Mouse (Mus musculus): ENCODE measurements at regions not wholly inside any gene's neighbourhood (a gene's known extent, or its start where the extent isn't known, plus 50 kb on each side); places are given as distances from the start of the nearest gene placed in this dataset.

DNA sequence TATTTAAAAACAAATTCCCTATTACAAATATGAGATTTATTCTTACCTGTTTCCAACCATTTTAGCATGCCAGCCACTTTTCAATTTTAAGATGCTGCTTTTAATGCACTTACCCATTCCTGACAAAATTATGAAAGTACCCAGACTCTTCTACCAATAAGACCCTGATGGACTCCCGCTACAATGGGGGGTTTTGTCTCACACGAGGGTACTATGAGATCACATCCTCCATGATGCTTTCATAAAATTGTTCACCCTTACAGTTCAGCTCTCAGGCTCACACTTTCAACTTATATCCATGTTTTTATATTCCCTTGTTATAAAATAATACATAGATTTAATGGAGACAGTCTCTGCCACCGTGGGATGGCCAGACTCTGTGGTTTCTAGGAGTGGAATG is 68.1 kb upstream of the Adamts18 start:
- TF ChIP-seq EP300 (IDR thresholded peaks at IDR 0.05; ENCODE audit: insufficient read depth, low read depth, low read length) (no peak), POLR2A (IDR thresholded peaks at IDR 0.05; ENCODE audit: insufficient read depth, low read length) (no peak), CTCF (IDR thresholded peaks at IDR 0.05; ENCODE audit: low read depth, low read length) (no peak)
- H3K9me3 ChIP-seq (replicated peaks; ENCODE audit: control insufficient read depth, insufficient read depth, low read length, poor library complexity, severe bottlenecking): no peaks in the 10 kb centered on the region
- no peak overlapping the region for H3K27ac ChIP-seq (ENCODE audit: insufficient read depth, low read length)
- no peak overlapping the region for H3K4me3 ChIP-seq (ENCODE audit: low read depth, low read length)
- no peaks in the 10 kb centered on the region for H3K27me3 ChIP-seq (ENCODE audit: control insufficient read depth, insufficient read depth, low read length, poor library complexity, severe bottlenecking)
- no peaks in the 10 kb centered on the region for H3K4me1 ChIP-seq (ENCODE audit: control insufficient read depth, insufficient read depth, low read length)
- H3K9ac ChIP-seq (ENCODE audit: low read depth, poor library complexity, severe bottlenecking): no peak overlapping the region
- no peaks in the 10 kb centered on the region for H3K36me3 ChIP-seq (ENCODE audit: control insufficient read depth, insufficient read depth, low read length, poor library complexity, severe bottlenecking)

DNA sequence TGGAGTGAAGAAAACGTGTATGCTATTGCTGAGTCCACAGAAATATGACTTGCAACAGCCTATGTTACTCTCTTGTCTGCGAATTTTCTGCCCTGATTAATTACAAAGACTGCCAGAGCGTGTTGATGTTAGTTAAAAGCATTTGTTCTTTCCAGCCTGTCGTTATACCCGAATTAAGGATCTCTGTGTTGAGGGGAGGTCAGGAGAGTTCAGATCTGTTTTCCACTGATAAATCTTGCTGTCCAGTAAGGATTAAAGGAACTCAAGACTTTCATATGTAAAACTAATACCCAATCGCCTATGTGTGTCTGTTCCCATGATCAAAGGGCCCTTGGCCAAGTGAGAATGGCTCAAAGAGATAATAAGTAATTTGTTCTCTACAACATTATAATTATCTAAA is 68.7 kb upstream of the Adamts18 start:
- Histone ChIP-seq H3K4me1 (ENCODE audit: control insufficient read depth, insufficient read depth, low read length) (no peaks in the 10 kb centered on the region), H3K27me3 (ENCODE audit: control insufficient read depth, insufficient read depth, low read length, poor library complexity, severe bottlenecking) (no peaks in the 10 kb centered on the region), H3K27ac (ENCODE audit: insufficient read depth, low read length) (no peak overlapping the region), H3K36me3 (ENCODE audit: control insufficient read depth, insufficient read depth, low read length, poor library complexity, severe bottlenecking) (no peaks in the 10 kb centered on the region), H3K9ac (ENCODE audit: low read depth, poor library complexity, severe bottlenecking) (no peak overlapping the region), H3K9me3 (replicated peaks; ENCODE audit: control insufficient read depth, insufficient read depth, low read length, poor library complexity, severe bottlenecking) (no peaks in the 10 kb centered on the region), H3K4me3 (ENCODE audit: low read depth, low read length) (no peak overlapping the region)
- TF ChIP-seq CTCF (IDR thresholded peaks at IDR 0.05; ENCODE audit: low read depth, low read length) (no peak), POLR2A (IDR thresholded peaks at IDR 0.05; ENCODE audit: insufficient read depth, low read length) (no peak), EP300 (IDR thresholded peaks at IDR 0.05; ENCODE audit: insufficient read depth, low read depth, low read length) (no peak)

DNA sequence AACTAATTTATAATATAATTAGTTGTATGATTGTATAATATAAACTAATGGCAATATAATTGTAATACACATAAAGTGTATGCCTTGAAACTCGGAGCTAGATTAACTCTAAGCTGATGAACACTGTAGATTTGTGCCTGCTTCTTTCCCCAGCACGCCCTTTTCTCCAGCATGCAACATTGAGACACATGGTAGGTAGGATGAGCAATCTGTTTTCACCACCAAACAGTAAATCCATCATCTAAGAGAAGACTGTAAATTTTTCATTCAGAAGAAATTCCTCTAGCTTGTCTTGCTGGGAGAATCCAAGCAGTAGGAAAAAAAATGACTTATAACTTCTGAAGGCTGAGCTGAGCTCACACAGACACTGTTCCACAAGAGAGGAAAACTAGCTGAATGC is 71.8 kb upstream of the Adamts18 start:
- no peak overlapping the region for H3K27ac ChIP-seq (ENCODE audit: insufficient read depth, low read length)

DNA sequence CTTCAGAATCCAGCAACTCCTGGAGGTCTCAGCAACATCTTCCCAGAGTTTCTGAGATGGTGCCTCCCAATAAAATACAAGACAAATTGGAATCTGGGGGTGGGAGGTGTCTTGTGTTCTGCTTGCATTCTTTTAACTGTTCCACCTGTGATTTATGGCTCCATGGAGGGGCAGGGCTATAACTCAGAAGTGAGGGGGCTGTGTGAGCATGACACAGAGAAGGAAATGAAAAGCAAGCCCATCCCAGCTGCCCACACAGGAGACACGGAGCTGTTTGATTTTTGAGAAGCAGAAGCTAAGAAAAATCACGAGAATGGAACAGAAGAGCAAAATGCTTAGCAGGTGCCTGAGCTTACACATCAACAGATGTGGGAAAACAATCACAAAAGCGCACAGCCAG is 74.8 kb upstream of the Adamts18 start:
- Histone ChIP-seq H3K4me3 (ENCODE audit: low read depth, low read length) (no peak overlapping the region), H3K27me3 (ENCODE audit: control insufficient read depth, insufficient read depth, low read length, poor library complexity, severe bottlenecking) (no peaks in the 10 kb centered on the region), H3K9me3 (replicated peaks; ENCODE audit: control insufficient read depth, insufficient read depth, low read length, poor library complexity, severe bottlenecking) (no peaks in the 10 kb centered on the region), H3K9ac (ENCODE audit: low read depth, poor library complexity, severe bottlenecking) (no peak overlapping the region), H3K36me3 (ENCODE audit: control insufficient read depth, insufficient read depth, low read length, poor library complexity, severe bottlenecking) (no peaks in the 10 kb centered on the region), H3K27ac (ENCODE audit: insufficient read depth, low read length) (no peak overlapping the region), H3K4me1 (ENCODE audit: control insufficient read depth, insufficient read depth, low read length) (no peaks in the 10 kb centered on the region)
- TF ChIP-seq POLR2A (IDR thresholded peaks at IDR 0.05; ENCODE audit: insufficient read depth, low read length) (no peak), EP300 (IDR thresholded peaks at IDR 0.05; ENCODE audit: insufficient read depth, low read depth, low read length) (no peak), CTCF (IDR thresholded peaks at IDR 0.05; ENCODE audit: low read depth, low read length) (no peak)

More for the DNA sequence above, 71.8 kb upstream of the Adamts18 start:
- TF ChIP-seq EP300 (IDR thresholded peaks at IDR 0.05; ENCODE audit: insufficient read depth, low read depth, low read length) (no peak), POLR2A (IDR thresholded peaks at IDR 0.05; ENCODE audit: insufficient read depth, low read length) (no peak), CTCF (IDR thresholded peaks at IDR 0.05; ENCODE audit: low read depth, low read length) (no peak)
- Histone ChIP-seq H3K27me3 (ENCODE audit: control insufficient read depth, insufficient read depth, low read length, poor library complexity, severe bottlenecking) (no peaks in the 10 kb centered on the region), H3K9me3 (replicated peaks; ENCODE audit: control insufficient read depth, insufficient read depth, low read length, poor library complexity, severe bottlenecking) (no peaks in the 10 kb centered on the region), H3K9ac (ENCODE audit: low read depth, poor library complexity, severe bottlenecking) (no peak overlapping the region), H3K4me1 (ENCODE audit: control insufficient read depth, insufficient read depth, low read length) (no peaks in the 10 kb centered on the region), H3K4me3 (ENCODE audit: low read depth, low read length) (no peak overlapping the region), H3K36me3 (ENCODE audit: control insufficient read depth, insufficient read depth, low read length, poor library complexity, severe bottlenecking) (no peaks in the 10 kb centered on the region)

DNA sequence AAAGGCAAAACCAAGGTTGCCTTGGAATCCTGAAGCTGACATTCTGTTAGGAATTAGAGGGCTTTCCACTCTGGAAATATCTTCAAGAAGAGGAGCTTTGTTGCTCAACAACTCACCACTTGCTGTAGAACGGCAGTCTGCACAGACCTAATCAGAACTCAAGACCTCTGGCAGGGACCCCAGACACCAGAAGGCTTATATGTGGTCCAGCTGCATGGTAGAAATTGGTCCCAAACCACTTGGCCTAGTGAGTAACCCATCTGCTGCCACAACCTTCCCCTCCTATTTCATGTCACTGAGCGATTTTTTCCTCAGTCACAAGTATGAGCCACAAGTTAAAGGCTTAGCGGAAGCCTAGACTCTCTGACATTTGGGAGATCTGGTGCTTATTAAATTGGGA is 105.2 kb upstream of the Adamts18 start:
- Histone ChIP-seq H3K4me3 (ENCODE audit: low read depth, low read length) (no peak overlapping the region), H3K27me3 (ENCODE audit: control insufficient read depth, insufficient read depth, low read length, poor library complexity, severe bottlenecking) (no peaks in the 10 kb centered on the region; the same call in 1 of the 2 replicates), H3K4me1 (ENCODE audit: control insufficient read depth, insufficient read depth, low read length) (no peaks in the 10 kb centered on the region), H3K27ac (ENCODE audit: insufficient read depth, low read length) (no peak overlapping the region), H3K36me3 (ENCODE audit: control insufficient read depth, insufficient read depth, low read length, poor library complexity, severe bottlenecking) (no peaks in the 10 kb centered on the region), H3K9ac (ENCODE audit: low read depth, poor library complexity, severe bottlenecking) (no peak overlapping the region), H3K9me3 (replicated peaks; ENCODE audit: control insufficient read depth, insufficient read depth, low read length, poor library complexity, severe bottlenecking) (no peaks in the 10 kb centered on the region; the same call in 1 of the 2 replicates)
- TF ChIP-seq POLR2A (IDR thresholded peaks at IDR 0.05; ENCODE audit: insufficient read depth, low read length) (no peak), CTCF (IDR thresholded peaks at IDR 0.05; ENCODE audit: low read depth, low read length) (no peak), EP300 (IDR thresholded peaks at IDR 0.05; ENCODE audit: insufficient read depth, low read depth, low read length) (no peak)

DNA sequence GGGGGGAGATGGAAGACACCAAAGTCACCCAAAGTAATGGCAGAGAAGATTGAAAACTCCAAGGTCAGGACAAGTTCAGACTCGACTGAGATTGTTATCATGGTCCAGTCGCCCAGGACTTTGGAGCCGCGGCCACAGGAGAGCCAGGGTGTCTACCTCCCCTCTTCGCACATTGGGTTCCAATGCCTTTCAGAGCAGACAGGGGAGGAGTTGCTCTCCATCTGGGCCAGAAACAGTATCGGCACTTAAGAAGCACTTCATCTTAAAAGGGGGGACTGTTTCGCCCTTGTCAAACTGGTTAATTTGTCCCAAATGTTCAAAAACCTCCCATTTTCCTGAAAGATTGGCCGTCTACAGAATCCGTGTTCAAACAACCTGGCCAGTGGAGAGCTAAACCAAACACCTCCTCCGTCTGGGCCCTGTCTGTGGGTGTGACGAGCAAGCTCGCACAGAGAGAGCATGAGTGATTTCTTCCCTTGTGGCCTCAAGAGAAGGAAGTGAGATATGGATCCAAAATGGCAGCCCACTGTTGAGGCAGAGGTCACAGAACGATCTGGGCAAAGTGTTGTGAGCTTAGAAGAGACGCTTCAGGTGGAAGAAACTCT is 108.0 kb upstream of the Adamts18 start:
- Histone ChIP-seq H3K9ac (ENCODE audit: low read depth, poor library complexity, severe bottlenecking) (no peak overlapping the region), H3K4me1 (ENCODE audit: control insufficient read depth, insufficient read depth, low read length) (no peaks in the 10 kb centered on the region), H3K27ac (ENCODE audit: insufficient read depth, low read length) (no peak overlapping the region), H3K4me3 (ENCODE audit: low read depth, low read length) (no peak overlapping the region), H3K36me3 (ENCODE audit: control insufficient read depth, insufficient read depth, low read length, poor library complexity, severe bottlenecking) (no peaks in the 10 kb centered on the region), H3K27me3 (ENCODE audit: control insufficient read depth, insufficient read depth, low read length, poor library complexity, severe bottlenecking) (no peaks in the 10 kb centered on the region; the same call in 1 of the 2 replicates), H3K9me3 (replicated peaks; ENCODE audit: control insufficient read depth, insufficient read depth, low read length, poor library complexity, severe bottlenecking) (no peaks in the 10 kb centered on the region)
- no peak for TF ChIP-seq POLR2A (IDR thresholded peaks at IDR 0.05; ENCODE audit: insufficient read depth, low read length)
